Comparison of ENCODE assay signal across 15 mouse cellular contexts in the genomic region with DNA sequence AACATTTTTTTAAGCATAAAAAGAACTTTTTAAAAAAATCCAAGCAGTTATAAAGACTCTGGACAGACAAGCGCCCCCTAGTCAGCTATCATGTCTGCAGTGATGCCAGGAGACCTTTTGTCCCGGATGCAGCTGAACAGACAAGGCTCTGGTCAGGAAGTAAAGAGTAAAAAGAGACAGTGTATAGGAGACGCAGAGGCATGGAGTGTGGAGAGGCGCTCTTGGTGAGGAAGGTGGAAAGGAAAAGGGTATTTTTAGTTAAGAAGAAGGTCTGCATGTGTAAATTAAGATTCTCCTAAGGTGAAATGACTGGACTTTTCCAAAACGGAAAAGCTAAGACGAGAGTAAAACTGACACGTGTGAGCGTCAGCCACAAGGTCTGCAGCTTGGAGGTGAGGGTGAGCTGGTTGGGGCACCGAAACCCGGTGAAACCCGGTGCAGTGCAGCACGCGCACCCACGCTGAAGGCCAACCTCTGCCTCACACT. TPM values are rescaled to one million over a fixed set of nuclear protein-coding genes. Genes with fewer than 3 reads are reported as not detected.
DNase-seq lines count a peak whose midpoint lies in the region; TF ChIP-seq lines count a peak whose summit lies in the region.
"Had no signal": no experiment of that assay in that cellular context is flagged by ENCODE, and none has a peak within 500 bp of the region (broad histone marks: within the 10 kb centered on the region; RNA-seq: fewer than 3 reads in every experiment).

No protein-coding gene starts in this region.

- peaks cover 35% of the 10 kb centered on the region for H3K4me1 ChIP-seq in thymus, adult 2 months (replicated peaks; ENCODE audit: control insufficient read depth, insufficient read depth, low read length)

- no peak overlapping the region for H3K27ac ChIP-seq in gastrocnemius, adult 2 months
- peak overlapping the region; percentile 24 for H3K27ac ChIP-seq in thymus, adult 2 months (ENCODE audit: control insufficient read depth, insufficient read depth, low read length)
- H3K27ac ChIP-seq: forebrain, embryonic 10.5 days; hindbrain, embryonic 15.5 days; liver, embryonic 14.5 days had no signal

- H3K36me3 ChIP-seq in thymus, adult 2 months (ENCODE audit: control insufficient read depth, insufficient read depth, low read length) = peaks cover 4% of the 10 kb centered on the region; the same call in 1 of the 2 replicates

- no peaks in the 10 kb centered on the region for H3K27me3 ChIP-seq in thymus, adult 2 months (ENCODE audit: control insufficient read depth, insufficient read depth, low read length)
- H3K27me3 ChIP-seq: hindbrain, embryonic 15.5 days had no signal

- no peak for TF ChIP-seq POLR2A in thymus, adult 2 months (IDR thresholded peaks at IDR 0.05; ENCODE audit: control insufficient read depth, extremely low read depth, insufficient read depth, low read length, poor library complexity)

- no peak for DNase-seq in gastrocnemius, adult 2 months
- no peak for DNase-seq in gastrocnemius, postnatal 36 days
- DNase-seq in kidney, postnatal 14 days = peak; percentile 52
- no peak for DNase-seq in kidney, adult 18-20 months
- no peak for DNase-seq in thymus, adult 2 months
- no peak for DNase-seq in thymus, adult 18-20 months
- DNase-seq in thymus, postnatal 4 days = peak; percentile 56
- no peak for DNase-seq in gastrocnemius, postnatal 4 days (ENCODE audit: low spot score in 2 of 2)
- DNase-seq: cerebellum, postnatal 14 days; layer of hippocampus, adult 9-11 months; left cerebral cortex, postnatal 4 days had no signal

- H3K4me3 ChIP-seq in gastrocnemius, adult 2 months = no peak overlapping the region
- no peak overlapping the region for H3K4me3 ChIP-seq in thymus, adult 2 months (ENCODE audit: control insufficient read depth, insufficient read depth, low read length)
- H3K4me3 ChIP-seq: forebrain, embryonic 10.5 days; hindbrain, embryonic 15.5 days had no signal

- 0 out of 2 replicates have a peak, but pooled peaks have one; percentile 8 for TF ChIP-seq CTCF in gastrocnemius, adult 2 months (IDR thresholded peaks at IDR 0.05)
- TF ChIP-seq CTCF in thymus, adult 2 months (IDR thresholded peaks at IDR 0.05; ENCODE audit: borderline replicate concordance, control insufficient read depth, extremely low read depth, insufficient read depth, low read length, poor library complexity) = no peak

- WGBS in thymus, adult 2 months = 61% methylated on average over 14 of the region's 14 CpGs

- intact Hi-C loops in gastrocnemius, adult 2 months (cut with DNase I) = no loop called here
- intact Hi-C loops in gastrocnemius, postnatal 36 days (cut with DNase I) = no loop called here

RNA-seq across cellular contexts. Expression of gene Gm16181, which starts 6.0 kb away (rescaled TPM):
- not detected for total RNA-seq in gastrocnemius, adult 2 months (2021)
- not detected for total RNA-seq in gastrocnemius, postnatal 36 days (2021)
- polyA plus RNA-seq in thymus, adult 2 months (2012; rRNA removed) = 0.29 TPM in 1 of 2 replicates, not detected in the other
- total RNA-seq in gastrocnemius, postnatal 4 days (2021) = under 1 TPM in 1 of 2 experiments, not detected in 1; 0.52 TPM
- total RNA-seq: left cerebral cortex, postnatal 4 days had no signal
- polyA plus RNA-seq: embryonic facial prominence, embryonic 11.5 days; forebrain, embryonic 10.5 days had no signal

RNA-seq across cellular contexts. Expression of gene Atp6v1g2, which starts 6.9 kb away (rescaled TPM):
- 1 to 10 TPM; 1.9 to 2.0 TPM for total RNA-seq in gastrocnemius, adult 2 months (2021)
- 1 to 10 TPM; 1.7 to 2.4 TPM for total RNA-seq in gastrocnemius, postnatal 36 days (2021)
- 7.9 TPM in 2 replicates for polyA plus RNA-seq in thymus, adult 2 months (2012; rRNA removed)
- 1 to 10 TPM; 2.7 to 3.2 TPM for total RNA-seq in gastrocnemius, postnatal 4 days (2021)

RNA-seq across cellular contexts. Expression of gene Nfkbil1, which starts 9.0 kb away (rescaled TPM):
- total RNA-seq in gastrocnemius, adult 2 months (2021) = 1 to 10 TPM; 7.0 to 7.8 TPM
- total RNA-seq in gastrocnemius, postnatal 36 days (2021) = 1 to 10 TPM; 5.5 to 8.7 TPM
- 34.2 and 41.3 TPM in 2 replicates for polyA plus RNA-seq in thymus, adult 2 months (2012; rRNA removed)
- total RNA-seq in gastrocnemius, postnatal 4 days (2021) = 10 to 100 TPM; 13.9 to 15.8 TPM

RNA-seq across cellular contexts. Expression of gene Ddx39b, which starts 14.9 kb away (rescaled TPM):
- 10 to 100 TPM; 83.8 to 94.7 TPM for total RNA-seq in gastrocnemius, adult 2 months (2021)
- total RNA-seq in gastrocnemius, postnatal 36 days (2021) = 10 to 100 TPM; 67.7 to 83.0 TPM
- polyA plus RNA-seq in thymus, adult 2 months (2012; rRNA removed) = 778 and 831 TPM in 2 replicates
- 100 to 1,000 TPM; 219 to 233 TPM for total RNA-seq in gastrocnemius, postnatal 4 days (2021)

RNA-seq across cellular contexts. Expression of gene Lta, which starts 21.5 kb away (rescaled TPM):
- total RNA-seq in gastrocnemius, adult 2 months (2021) = under 1 TPM in 1 of 2 experiments, not detected in 1; 0.41 TPM
- total RNA-seq in gastrocnemius, postnatal 36 days (2021) = under 1 TPM; 0.36 to 0.62 TPM
- 14.4 and 14.5 TPM in 2 replicates for polyA plus RNA-seq in thymus, adult 2 months (2012; rRNA removed)
- total RNA-seq in gastrocnemius, postnatal 4 days (2021) = under 1 TPM; 0.31 to 0.32 TPM
- polyA plus RNA-seq: embryonic facial prominence, embryonic 11.5 days; forebrain, embryonic 10.5 days had no signal

Comparison
In these comparisons a context has a peak if more than half of its experiments do, and no peak if none do; other contexts are left out.
1. DNase-seq: peak in kidney, postnatal 14 days (single experiment) and thymus, postnatal 4 days (single experiment); none in gastrocnemius, adult 2 months (single experiment), gastrocnemius, postnatal 36 days (0 of 2), kidney, adult 18-20 months (single experiment), thymus, adult 2 months (single experiment), thymus, adult 18-20 months (0 of 2) and gastrocnemius, postnatal 4 days (0 of 2).